Mouse (Mus musculus) MEL (cell line): ENCODE measurements around the gene Polr3b. TPM values are rescaled to one million over a fixed set of nuclear protein-coding genes. Genes with fewer than 3 reads are reported as not detected.

Experiments
- DNase-seq: peaks from one replicate; pipeline ENCODE4 v3.0.0; 2011; ENCODE audit warnings: low read depth, low spot score
- H3K27ac ChIP-seq: 2 replicates; pipeline ENCODE4 v1.5.1; 2012; ENCODE audit warnings: low read depth, mild to moderate bottlenecking, control low read depth, low read length, moderate library complexity; ENCODE audit not compliant: control insufficient read depth
- H3K27me3 ChIP-seq, 2 experiments: fragments of 150-350 bp in 1 of 2; sonication (generic) in 1 of 2; 2 replicates each; pipeline ENCODE4 v1.6.1; 2012; ENCODE audit warnings: low read length in 2 of 2, mild to moderate bottlenecking in 2 of 2, improper control_type of control experiment in 1 of 2, moderate library complexity in 1 of 2; ENCODE audit not compliant: insufficient read depth in 2 of 2, control insufficient read depth in 1 of 2
- H3K36me3 ChIP-seq, 2 experiments: 2 replicates each; pipeline ENCODE4 v1.6.1; 2012 to 2014; ENCODE audit warnings: low read length in 2 of 2, improper control_type of control experiment in 1 of 2, inconsistent platforms in 1 of 2, mild to moderate bottlenecking in 1 of 2; ENCODE audit not compliant: insufficient read depth in 2 of 2, control insufficient read depth in 1 of 2
- H3K4me1 ChIP-seq, 2 experiments: fragments of 150-350 bp in 1 of 2; sonication (generic) in 1 of 2; 2 replicates each; pipeline ENCODE4 v1.6.1; 2012; ENCODE audit warnings: low read length in 2 of 2, improper control_type of control experiment in 1 of 2, mild to moderate bottlenecking in 1 of 2; ENCODE audit not compliant: insufficient read depth in 2 of 2, control insufficient read depth in 1 of 2
- H3K4me3 ChIP-seq, 2 experiments: fragments of 150-350 bp in 1 of 2; sonication (generic) in 1 of 2; 2 replicates each; pipeline ENCODE4 v1.5.1; 2012; ENCODE audit warnings: low read depth in 2 of 2, low read length in 2 of 2, mild to moderate bottlenecking in 2 of 2, moderate library complexity in 2 of 2, control low read depth in 1 of 2, improper control_type of control experiment in 1 of 2; ENCODE audit not compliant: control insufficient read depth in 1 of 2, insufficient read depth in 1 of 2
- H3K79me2 ChIP-seq: 2 replicates; pipeline ENCODE4 v1.6.1; 2012; ENCODE audit warnings: mild to moderate bottlenecking, low read length, moderate library complexity; ENCODE audit not compliant: control insufficient read depth, poor library complexity, insufficient read depth
- H3K9ac ChIP-seq: 2 replicates; pipeline ENCODE4 v1.6.1; 2012; ENCODE audit warnings: low read depth, mild to moderate bottlenecking, control low read depth, low read length, moderate library complexity; ENCODE audit not compliant: control insufficient read depth, poor library complexity, severe bottlenecking
- H3K9me3 ChIP-seq: fragments of 150-350 bp; sonication (generic); replicated peaks from 2 replicates; pipeline ENCODE4 v1.6.1; 2012; ENCODE audit warnings: mild to moderate bottlenecking, low read length, improper control_type of control experiment, moderate library complexity; ENCODE audit not compliant: insufficient read depth
- BHLHE40 ChIP-seq: IDR thresholded peaks from 2 replicates; pipeline ENCODE4 v1.6.1; 2012; ENCODE audit warnings: low read depth, mild to moderate bottlenecking, inconsistent platforms, low read length, improper control_type of control experiment, borderline replicate concordance
- CHD1 ChIP-seq: IDR thresholded peaks from 2 replicates; pipeline ENCODE4 v1.6.1; 2012; ENCODE audit warnings: low read depth, mild to moderate bottlenecking, inconsistent platforms, low read length, improper control_type of control experiment
- CHD2 ChIP-seq: IDR thresholded peaks from 2 replicates; pipeline ENCODE4 v1.6.1; 2011; ENCODE audit warnings: low read length, improper control_type of control experiment
- CTCF ChIP-seq, 3 experiments: IDR thresholded peaks in 2 of 3; conservative IDR thresholded peaks in 1 of 3; 2 replicates each; pipeline ENCODE4 v1.5.1; 2011 to 2012; ENCODE audit warnings: low read length in 3 of 3, low read depth in 2 of 3, mild to moderate bottlenecking in 2 of 3, improper control_type of control experiment in 1 of 3, inconsistent platforms in 1 of 3, mixed read lengths in 1 of 3, moderate library complexity in 1 of 3; ENCODE audit not compliant: control insufficient read depth in 1 of 3, insufficient read depth in 1 of 3, poor library complexity in 1 of 3, severe bottlenecking in 1 of 3
- E2F4 ChIP-seq: IDR thresholded peaks from 2 replicates; pipeline ENCODE4 v1.6.1; 2011; ENCODE audit warnings: low read depth, low read length, improper control_type of control experiment, borderline replicate concordance
- ELF1 ChIP-seq: IDR thresholded peaks from 2 replicates; pipeline ENCODE4 v1.6.1; 2014; ENCODE audit warnings: low read depth, mild to moderate bottlenecking, inconsistent platforms, low read length, improper control_type of control experiment, moderate library complexity
- EP300 ChIP-seq, 2 experiments: IDR thresholded peaks; 2 replicates each; pipeline ENCODE4 v1.6.1; 2011; ENCODE audit warnings: improper control_type of control experiment in 2 of 2, low read length in 2 of 2, low read depth in 1 of 2, mild to moderate bottlenecking in 1 of 2
- ETS1 ChIP-seq: IDR thresholded peaks from 2 replicates; pipeline ENCODE4 v1.6.1; 2012; ENCODE audit warnings: low read depth, mild to moderate bottlenecking, inconsistent platforms, low read length, improper control_type of control experiment, moderate library complexity
- GABPA ChIP-seq: IDR thresholded peaks from 2 replicates; pipeline ENCODE4 v1.6.1; 2012; ENCODE audit warnings: low read depth, mild to moderate bottlenecking, inconsistent platforms, low read length, improper control_type of control experiment, moderate library complexity
- GATA1 ChIP-seq: IDR thresholded peaks from 2 replicates; pipeline ENCODE4 v1.6.1; 2011; ENCODE audit warnings: low read depth, low read length, improper control_type of control experiment
- HCFC1 ChIP-seq: IDR thresholded peaks from 2 replicates; pipeline ENCODE4 v1.6.1; 2012; ENCODE audit warnings: low read depth, mild to moderate bottlenecking, inconsistent platforms, low read length, improper control_type of control experiment, moderate library complexity
- JUND ChIP-seq: IDR thresholded peaks from 2 replicates; pipeline ENCODE4 v1.6.1; 2011; ENCODE audit warnings: low read depth, mild to moderate bottlenecking, improper control_type of control experiment, low read length
- KAT2A ChIP-seq: conservative IDR thresholded peaks from 2 replicates; pipeline ENCODE4 v1.6.1; 2012; ENCODE audit warnings: low read depth, low read length, improper control_type of control experiment, inconsistent platforms
- MAX ChIP-seq: IDR thresholded peaks from 2 replicates; pipeline ENCODE4 v1.6.1; 2011; ENCODE audit warnings: low read length, improper control_type of control experiment
- MAZ ChIP-seq: IDR thresholded peaks from 2 replicates; pipeline ENCODE4 v1.6.1; 2012; ENCODE audit warnings: low read depth, mild to moderate bottlenecking, inconsistent platforms, low read length, improper control_type of control experiment
- MEF2A ChIP-seq: IDR thresholded peaks from 2 replicates; pipeline ENCODE4 v1.6.1; 2014; ENCODE audit warnings: low read depth, mild to moderate bottlenecking, inconsistent platforms, low read length, improper control_type of control experiment; ENCODE audit not compliant: poor library complexity, insufficient replicate concordance, severe bottlenecking; ENCODE audit errors: extremely low read depth
- MXI1 ChIP-seq: IDR thresholded peaks from 2 replicates; pipeline ENCODE4 v1.6.1; 2011; ENCODE audit warnings: mild to moderate bottlenecking, low read depth, low read length, improper control_type of control experiment
- MYC ChIP-seq: IDR thresholded peaks from 2 replicates; pipeline ENCODE4 v1.6.1; 2011; ENCODE audit warnings: low read depth, mild to moderate bottlenecking, low read length, improper control_type of control experiment, moderate library complexity
- NELFE ChIP-seq: IDR thresholded peaks from 2 replicates; pipeline ENCODE4 v1.6.1; 2011; ENCODE audit warnings: low read depth, low read length, improper control_type of control experiment
- NRF1 ChIP-seq: IDR thresholded peaks from 2 replicates; pipeline ENCODE4 v1.6.1; 2014; ENCODE audit warnings: low read depth, mild to moderate bottlenecking, inconsistent platforms, low read length, improper control_type of control experiment, moderate library complexity; ENCODE audit not compliant: poor library complexity, insufficient read depth, severe bottlenecking
- POLR2A ChIP-seq, 2 experiments: IDR thresholded peaks; 2 replicates each; pipeline ENCODE4 v1.6.1; 2011 to 2012; ENCODE audit warnings: low read length in 2 of 2, mild to moderate bottlenecking in 2 of 2, control low read depth in 1 of 2, improper control_type of control experiment in 1 of 2, low read depth in 1 of 2, moderate library complexity in 1 of 2; ENCODE audit not compliant: control insufficient read depth in 1 of 2, insufficient read depth in 1 of 2, poor library complexity in 1 of 2
- POLR2AphosphoS2 ChIP-seq: IDR thresholded peaks from 2 replicates; pipeline ENCODE4 v1.6.1; 2011; ENCODE audit warnings: low read length, improper control_type of control experiment
- POLR2AphosphoS5 ChIP-seq: IDR thresholded peaks from 2 replicates; pipeline ENCODE4 v1.6.1; 2012; ENCODE audit warnings: low read depth, borderline replicate concordance, mild to moderate bottlenecking, inconsistent platforms, low read length, moderate library complexity, mixed read lengths
- RAD21 ChIP-seq: IDR thresholded peaks from 2 replicates; pipeline ENCODE4 v1.6.1; 2011; ENCODE audit warnings: mild to moderate bottlenecking, low read depth, low read length, improper control_type of control experiment
- RCOR1 ChIP-seq: IDR thresholded peaks from 2 replicates; pipeline ENCODE4 v1.6.1; 2012; ENCODE audit warnings: low read depth, mild to moderate bottlenecking, inconsistent platforms, low read length, improper control_type of control experiment
- SIN3A ChIP-seq: IDR thresholded peaks from 2 replicates; pipeline ENCODE4 v1.6.1; 2012; ENCODE audit warnings: low read length, improper control_type of control experiment, inconsistent platforms
- TAL1 ChIP-seq: IDR thresholded peaks from 2 replicates; pipeline ENCODE4 v1.6.1; 2012; ENCODE audit warnings: mild to moderate bottlenecking, inconsistent platforms, low read length, moderate library complexity, mixed read lengths
- TBP ChIP-seq: IDR thresholded peaks from 2 replicates; pipeline ENCODE4 v1.8.0; 2011; ENCODE audit warnings: low read depth, low read length, improper control_type of control experiment
- TCF12 ChIP-seq: IDR thresholded peaks from 2 replicates; pipeline ENCODE4 v1.6.1; 2014; ENCODE audit warnings: low read depth, mild to moderate bottlenecking, inconsistent platforms, low read length, improper control_type of control experiment, moderate library complexity
- UBTF ChIP-seq: IDR thresholded peaks from 2 replicates; pipeline ENCODE4 v1.6.1; 2012; ENCODE audit warnings: low read depth, mild to moderate bottlenecking, inconsistent platforms, low read length, improper control_type of control experiment, moderate library complexity, borderline replicate concordance; ENCODE audit not compliant: insufficient read depth
- USF1 ChIP-seq: IDR thresholded peaks from 2 replicates; pipeline ENCODE4 v1.6.1; 2014; ENCODE audit warnings: low read depth, mild to moderate bottlenecking, inconsistent platforms, low read length, improper control_type of control experiment, moderate library complexity
- USF2 ChIP-seq, 2 experiments: IDR thresholded peaks; 2 replicates each; pipeline ENCODE4 v1.6.1; 2011 to 2012; ENCODE audit warnings: improper control_type of control experiment in 2 of 2, low read length in 2 of 2, borderline replicate concordance in 1 of 2, inconsistent platforms in 1 of 2, low read depth in 1 of 2, mild to moderate bottlenecking in 1 of 2; ENCODE audit not compliant: insufficient read depth in 1 of 2
- ZC3H11A ChIP-seq: IDR thresholded peaks from 2 replicates; pipeline ENCODE4 v1.6.1; 2012; ENCODE audit warnings: low read depth, mild to moderate bottlenecking, inconsistent platforms, low read length, improper control_type of control experiment
- ZKSCAN1 ChIP-seq: IDR thresholded peaks from 2 replicates; pipeline ENCODE4 v1.6.1; 2012; ENCODE audit warnings: low read depth, mild to moderate bottlenecking, inconsistent platforms, low read length, improper control_type of control experiment, moderate library complexity
- ZMIZ1 ChIP-seq: IDR thresholded peaks from 2 replicates; pipeline ENCODE4 v1.6.1; 2012; ENCODE audit warnings: low read depth, mild to moderate bottlenecking, inconsistent platforms, low read length, improper control_type of control experiment, moderate library complexity
- ZNF384 ChIP-seq: IDR thresholded peaks from 2 replicates; pipeline ENCODE4 v1.6.1; 2012; ENCODE audit warnings: low read depth, mild to moderate bottlenecking, inconsistent platforms, low read length, improper control_type of control experiment
- polyA plus RNA-seq, 2 experiments: library from polyadenylated mRNA; stranded (reverse) in 1 of 2; unstranded in 1 of 2; fragments of >175 nt in 1 of 2; fragments of >200 nt in 1 of 2; gene quantifications; 2 replicates each; pipeline versions ENCODE4 v1.2.1 to v1.2.4; 2012; ENCODE audit warnings: low replicate concordance in 2 of 2, low read depth in 1 of 2; ENCODE audit not compliant: insufficient read length in 2 of 2, insufficient read depth in 1 of 2, missing spikeins in 1 of 2
- total RNA-seq: library from RNA; depleted of rRNA; stranded (reverse); fragments of 300-350 nt; gene quantifications from 2 replicates; pipeline ENCODE4 v1.2.3, GENCODE M21; 2012

Gene Polr3b
- total and polyA plus RNA-seq, 3 experiments: 19.8 to 24.2 TPM; not detected in 1

- H3K27ac ChIP-seq: peak overlapping the region; percentile 64
- peaks cover 15 to 32% of the 10 kb centered on the region in 2 experiments for H3K4me1 ChIP-seq
- peak; percentile 98 for DNase-seq
- peaks cover 0 to 37% of the 10 kb centered on the region in 2 experiments; a peak in 2 of 4 replicates for H3K36me3 ChIP-seq
- no peak overlapping the region for H3K9ac ChIP-seq
- H3K9me3 ChIP-seq: no peaks in the 10 kb centered on the region
- H3K4me3 ChIP-seq: peak overlapping the region; percentile 79 to 88
- no peaks in the 10 kb centered on the region; the same call in 1 of the 2 replicates for H3K79me2 ChIP-seq
- H3K27me3 ChIP-seq: no peaks in the 10 kb centered on the region
- TF ChIP-seq ELF1 (0 out of 2 replicates have a peak, but pooled peaks have one; percentile 45), MAX (peak; percentile 99), GATA1 (peak; percentile 96), USF2 (IDR thresholded peaks at IDR 0.05; ENCODE audit: borderline replicate concordance in 1 of 2, insufficient read depth in 1 of 2, low read depth in 1 of 2, low read length in 2 of 2) (no peak), JUND (peak; percentile 44; the same call in 1 of the 2 replicates), MYC (peak; percentile 69; the same call in 1 of the 2 replicates), POLR2A (IDR thresholded peaks at IDR 0.05; ENCODE audit: control insufficient read depth in 1 of 2, insufficient read depth in 1 of 2, low read depth in 1 of 2, low read length in 2 of 2, poor library complexity in 1 of 2) (no peak), MAZ (peak; percentile 97), KAT2A (no peak), CHD1 (no peak), RCOR1 (peak; percentile 95), ZMIZ1 (no peak), TCF12 (peak; percentile 93), BHLHE40 (peak; percentile 91; the same call in 1 of the 2 replicates), CHD2 (peak; percentile 11; the same call in 1 of the 2 replicates), POLR2AphosphoS2 (no peak), NRF1 (0 out of 2 replicates have a peak, but pooled peaks have one; percentile 15), TAL1 (peak; percentile 94), ETS1 (peak; percentile 98), NELFE (no peak; the same call in 1 of the 2 replicates), HCFC1 (peak; percentile 65), POLR2AphosphoS5 (no peak), ZKSCAN1 (no peak), USF1 (peak; percentile 57; the same call in 1 of the 2 replicates), RAD21 (no peak), SIN3A (peak; percentile 99), MEF2A (0 out of 2 replicates have a peak, but pooled peaks have one; percentile 7), TBP (no peak), E2F4 (no peak; the same call in 1 of the 2 replicates), ZC3H11A (0 out of 2 replicates have a peak, but pooled peaks have one; percentile 27), CTCF (IDR thresholded peaks at IDR 0.05 in 2 of 3, conservative IDR thresholded peaks at IDR 0.05 in 1 of 3; ENCODE audit: control insufficient read depth in 1 of 3, insufficient read depth in 1 of 3, low read depth in 2 of 3, low read length in 3 of 3, poor library complexity in 1 of 3, severe bottlenecking in 1 of 3) (no peak), MXI1 (peak; percentile 94), UBTF (no peak), ZNF384 (peak; percentile 71), EP300 (IDR thresholded peaks at IDR 0.05; ENCODE audit: low read depth in 1 of 2, low read length in 2 of 2) (peak; percentile 92 to 94), GABPA (0 out of 2 replicates have a peak, but pooled peaks have one; percentile 57)
Measured at GRCm38 (mm10) chr10:84576029-84576394, 46.1 kb upstream of the Polr3b start.
